Mouse (Mus musculus) midbrain, postnatal 0 days (tissue): Measurements from ENCODE around the gene Tmem102. TPM values are rescaled to one million over a fixed set of nuclear protein-coding genes. Genes with fewer than 3 reads are reported as not detected.

Source experiments
- ATAC-seq: fragments of 200-750 bp; cut with Nextera tagmentation; 2 replicates; pipeline ENCODE4 v1.8.0; 2017; ENCODE audit warnings: moderate number of reproducible peaks, mild to moderate bottlenecking, moderate TSS enrichment, moderate library complexity; ENCODE audit not compliant: low FRiP score
- DNase-seq: peaks from one replicate; pipeline ENCODE4 v3.0.0-alpha.2; 2015; ENCODE audit warnings: low spot score
- H3K27ac ChIP-seq: fragments of 300-500 bp; sonication (generic); 2 replicates; pipeline ENCODE4 v1.5.1; 2014; ENCODE audit warnings: low read depth, mild to moderate bottlenecking, low read length, mixed read lengths
- H3K27me3 ChIP-seq: fragments of 300-500 bp; sonication (generic); 2 replicates; pipeline ENCODE4 v1.6.1; 2014; ENCODE audit warnings: low read length, control low read depth, mixed read lengths; ENCODE audit not compliant: insufficient read depth
- H3K36me3 ChIP-seq: fragments of 300-500 bp; sonication (generic); 2 replicates; pipeline ENCODE4 v1.6.1; 2014; ENCODE audit warnings: low read length, control low read depth, mixed read lengths; ENCODE audit not compliant: insufficient read depth
- H3K4me1 ChIP-seq: fragments of 300-500 bp; sonication (generic); 2 replicates; pipeline ENCODE4 v1.6.1; 2014; ENCODE audit warnings: mild to moderate bottlenecking, control low read depth, antibody characterized with exemption, low read length, mixed read lengths; ENCODE audit not compliant: insufficient read depth
- H3K4me2 ChIP-seq: fragments of 300-500 bp; sonication (generic); 2 replicates; pipeline ENCODE4 v1.6.1; 2014; ENCODE audit warnings: low read depth, mild to moderate bottlenecking, low read length, mixed read lengths; ENCODE audit not compliant: poor library complexity, severe bottlenecking
- H3K4me3 ChIP-seq: fragments of 300-500 bp; sonication (generic); 2 replicates; pipeline ENCODE4 v1.5.1; 2014; ENCODE audit warnings: low read depth, mild to moderate bottlenecking, low read length, moderate library complexity
- H3K9ac ChIP-seq: fragments of 300-500 bp; sonication (generic); replicated peaks from 2 replicates; pipeline ENCODE4 v1.6.1; 2014; ENCODE audit warnings: mild to moderate bottlenecking, low read length, moderate library complexity, mixed read lengths; ENCODE audit not compliant: poor library complexity, severe bottlenecking
- H3K9me3 ChIP-seq: fragments of 300-500 bp; sonication (generic); 2 replicates; pipeline ENCODE4 v1.6.1; 2016; ENCODE audit warnings: low read length, control low read depth
- CTCF ChIP-seq: IDR thresholded peaks from 2 replicates; pipeline ENCODE4 v1.5.1; 2016; ENCODE audit warnings: antibody characterized with exemption, mild to moderate bottlenecking
- WGBS: fragments of 180-500 bp; shearing (Covaris S2); extraction: QIAGEN DNeasy Blood & Tissue Kit; methylation state at CpG from one replicate; pipeline ENCODE4 v1.1.7; 2014; 5-methylcytosine and 5-hydroxymethylcytosine counted together
- polyA plus RNA-seq: library from polyadenylated mRNA; unstranded; fragments of >200 nt; fragmentation: Nextera tagmentation; extraction: Ambion mirVana; gene quantifications from 2 replicates; pipeline ENCODE4 v1.2.1, GENCODE M21; 2015
- total RNA-seq: library from RNA; depleted of rRNA; stranded (reverse); fragments of >200 nt; gene quantifications from 2 replicates; pipeline ENCODE4 v1.2.3, GENCODE M21; 2014

Gene Tmem102
- total and polyA plus RNA-seq, 2 experiments from 2014 or later: 0.16 to 0.94 TPM

DNA sequence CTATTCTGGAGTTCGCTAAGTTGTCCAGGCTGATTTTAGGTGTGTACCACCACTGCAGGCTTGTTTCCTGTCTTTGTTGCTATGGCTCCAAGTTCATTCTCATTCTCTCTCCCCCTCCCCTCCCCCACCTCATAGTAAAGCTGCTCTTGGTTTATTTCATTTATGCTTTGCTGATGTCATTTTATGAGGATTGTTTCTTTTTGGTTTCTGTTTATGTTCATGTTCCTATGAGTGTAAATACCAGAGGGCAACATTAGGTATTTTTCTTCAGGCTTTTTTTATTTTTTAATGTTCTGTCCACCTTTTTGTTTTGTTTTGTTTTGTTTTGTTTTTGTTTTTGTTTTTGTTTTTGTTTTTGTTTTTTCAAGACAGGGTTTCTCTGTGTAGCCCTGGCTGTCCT, 43.6 kb downstream of the Tmem102 start, which contains the start of gene Slc35g3:
Gene Slc35g3, minus strand, starts transcription at position 101 of the 400 bp plus-strand sequence.
- WGBS: 63% methylated on average over 1 of the region's 1 CpGs
- Histone ChIP-seq H3K4me3 (no peak within 1 kb of the TSS), H3K4me1 (peaks cover 19% of the 10 kb centered on the region; the same call in 1 of the 2 replicates), H3K27me3 (no peaks in the 10 kb centered on the region), H3K4me2 (no peak within 1 kb of the TSS), H3K9me3 (no peaks in the 10 kb centered on the region), H3K36me3 (no peaks in the 10 kb centered on the region), H3K9ac (no peak within 1 kb of the TSS), H3K27ac (peak within 1 kb of the TSS; percentile 99; the same call in 1 of the 2 replicates)
- DNase-seq: no peak
- no peak for ATAC-seq
- TF ChIP-seq CTCF: no peak

DNA sequence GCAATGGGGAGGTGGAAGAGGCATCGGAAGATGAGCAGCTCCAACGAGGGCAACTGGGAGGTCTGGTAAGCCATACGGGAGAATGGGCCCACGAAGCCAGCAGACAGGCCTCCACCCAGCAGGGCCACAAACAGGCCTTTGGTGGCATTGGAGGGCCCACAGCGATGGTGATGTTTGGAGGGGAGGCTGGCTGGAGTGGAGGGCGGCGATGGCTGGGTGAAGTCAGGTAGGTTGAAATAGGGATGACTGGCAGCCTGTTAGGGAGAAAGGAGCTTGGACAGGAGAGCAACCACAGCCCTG, 44.6 kb downstream of the Tmem102 start:
- no peak overlapping the region for H3K9ac ChIP-seq
- H3K4me2 ChIP-seq: no peak overlapping the region
- DNase-seq: no peak
- peaks cover 16% of the 10 kb centered on the region; the same call in 1 of the 2 replicates for H3K4me1 ChIP-seq
- H3K36me3 ChIP-seq: no peaks in the 10 kb centered on the region
- no peaks in the 10 kb centered on the region for H3K27me3 ChIP-seq
- no peak for ATAC-seq
- 87% methylated on average over 7 of the region's 7 CpGs for WGBS
- no peaks in the 10 kb centered on the region for H3K9me3 ChIP-seq
- no peak for TF ChIP-seq CTCF
- H3K27ac ChIP-seq: peak overlapping the region; percentile 99; the same call in 1 of the 2 replicates
- no peak overlapping the region for H3K4me3 ChIP-seq

DNA sequence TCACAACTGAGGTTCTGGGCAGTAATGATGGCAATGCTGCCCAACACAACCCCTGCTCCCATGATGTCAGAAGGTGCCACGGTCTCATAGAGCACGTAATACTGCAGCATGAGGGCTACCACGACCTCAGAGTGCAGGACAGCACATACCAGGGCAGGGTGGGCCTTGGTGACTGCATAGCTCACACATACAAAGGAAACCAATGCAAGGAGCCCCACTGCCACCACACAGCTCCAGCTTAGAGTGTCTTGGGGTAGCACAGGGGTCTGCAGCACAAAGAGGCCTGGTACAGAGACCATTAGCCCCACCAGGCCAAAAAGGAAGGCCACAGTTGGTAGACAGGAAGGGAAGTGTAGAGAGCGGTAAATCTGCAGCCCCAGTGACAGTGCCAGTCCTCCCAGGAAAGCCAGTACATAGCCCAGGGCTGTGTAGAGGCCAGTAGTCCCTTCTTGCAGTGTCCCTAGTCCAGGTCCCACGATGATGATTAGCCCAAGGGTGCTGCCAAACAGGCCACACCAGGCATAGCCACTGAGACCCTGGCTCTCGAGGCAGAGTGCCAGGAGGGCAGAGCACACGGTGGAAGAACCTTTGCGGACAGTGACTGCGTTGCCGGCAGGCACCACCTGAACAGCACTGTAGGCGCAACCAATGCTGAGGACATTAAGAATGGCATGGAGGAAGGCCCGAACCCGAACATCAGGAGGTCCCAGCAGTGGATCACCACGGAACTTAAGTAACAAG, 45.1 kb downstream of the Tmem102 start:
- no peak for TF ChIP-seq CTCF
- DNase-seq: no peak
- 77% methylated on average over 14 of the region's 14 CpGs for WGBS
- ATAC-seq: no peak
- H3K4me3 ChIP-seq: no peak overlapping the region; the same call in 1 of the 2 replicates
- peak overlapping the region; percentile 87 for H3K9ac ChIP-seq
- no peaks in the 10 kb centered on the region for H3K36me3 ChIP-seq
- peak overlapping the region; percentile 99 for H3K27ac ChIP-seq
- H3K27me3 ChIP-seq: no peaks in the 10 kb centered on the region
- peak overlapping the region; percentile 76 for H3K4me2 ChIP-seq
- no peaks in the 10 kb centered on the region for H3K9me3 ChIP-seq
- H3K4me1 ChIP-seq: peaks cover 20% of the 10 kb centered on the region; the same call in 1 of the 2 replicates

DNA sequence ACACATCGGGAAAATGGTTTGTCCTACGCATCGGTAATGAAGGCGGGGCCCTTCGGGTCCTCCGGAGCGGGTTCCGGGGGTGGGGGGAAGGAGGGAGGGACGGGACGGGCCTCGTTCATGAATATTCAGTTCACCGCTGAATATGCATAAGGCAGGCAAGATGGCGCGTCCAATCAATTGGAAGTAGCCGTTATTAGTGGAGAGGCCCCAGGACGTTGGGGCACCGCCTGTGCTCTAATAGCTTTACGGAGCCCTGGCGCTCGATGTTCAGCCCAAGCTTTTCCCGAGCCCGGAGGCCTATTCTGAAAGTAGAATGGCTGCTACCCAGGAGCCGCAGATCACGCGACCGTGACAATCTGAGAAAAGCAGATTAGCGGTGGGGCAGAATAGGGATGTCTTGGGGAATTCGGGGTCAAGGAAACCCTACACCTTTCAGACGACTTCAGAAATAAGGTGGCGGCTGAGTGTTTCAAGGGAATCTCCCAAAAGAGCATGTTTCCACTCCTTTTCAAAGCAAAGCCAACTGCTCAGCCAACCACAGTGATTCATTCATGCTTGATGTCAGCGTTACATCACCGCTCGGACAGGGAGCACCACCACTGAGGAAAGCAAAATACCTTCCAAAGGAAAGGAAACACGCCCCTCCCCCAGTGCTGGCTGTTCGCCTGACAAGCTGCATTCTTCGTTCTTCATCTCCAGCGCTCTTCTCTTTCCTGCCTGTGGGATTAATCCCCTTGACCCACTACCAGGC, 46.3 kb downstream of the Tmem102 start:
- H3K9me3 ChIP-seq: no peaks in the 10 kb centered on the region
- H3K4me3 ChIP-seq: peak overlapping the region; percentile 48
- peak overlapping the region; percentile 76 for H3K4me2 ChIP-seq
- no peaks in the 10 kb centered on the region for H3K27me3 ChIP-seq
- peaks cover 24% of the 10 kb centered on the region; the same call in 1 of the 2 replicates for H3K4me1 ChIP-seq
- DNase-seq: peak; percentile 96
- TF ChIP-seq CTCF: no peak
- H3K36me3 ChIP-seq: no peaks in the 10 kb centered on the region
- H3K9ac ChIP-seq: peak overlapping the region; percentile 87
- WGBS: 0% methylated on average over 37 of the region's 37 CpGs
- H3K27ac ChIP-seq: peak overlapping the region; percentile 99
- ATAC-seq: peak; percentile 88

DNA sequence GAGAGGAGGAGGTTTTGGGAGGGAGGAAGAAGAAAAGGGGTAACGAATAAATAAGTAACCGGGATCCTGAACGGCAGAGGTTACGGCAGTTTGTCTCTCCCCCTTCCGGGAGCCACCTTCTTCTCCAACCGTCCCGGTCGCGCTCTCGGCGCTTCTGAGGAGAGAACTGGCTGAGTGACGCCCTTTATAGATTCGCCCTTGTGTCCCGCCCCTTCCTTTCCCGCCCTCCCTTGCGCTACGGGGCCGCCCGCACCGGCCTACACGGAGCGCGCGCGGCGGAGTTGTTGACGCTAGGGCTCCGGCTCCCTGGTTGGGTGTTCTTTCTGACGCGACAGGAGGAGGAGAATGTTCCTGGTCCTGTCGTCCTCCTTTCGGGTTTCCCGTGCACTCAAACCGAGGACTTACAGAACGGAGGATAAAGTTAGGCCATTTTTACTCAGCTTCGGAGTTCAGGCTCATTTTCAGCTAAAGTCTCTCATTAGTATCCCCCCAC, 46.9 kb downstream of the Tmem102 start, which contains the start of gene Polr2a:
Gene Polr2a, minus strand, starts transcription at position 160 of the 493 bp plus-strand sequence.
- ATAC-seq (peak; percentile 97), DNase-seq (peak; percentile 98)
- Histone ChIP-seq H3K9ac (peak within 1 kb of the TSS; percentile 87), H3K27me3 (no peaks in the 10 kb centered on the region), H3K27ac (peak within 1 kb of the TSS; percentile 99), H3K4me1 (peaks cover 24% of the 10 kb centered on the region; the same call in 1 of the 2 replicates), H3K9me3 (no peaks in the 10 kb centered on the region), H3K4me2 (peak within 1 kb of the TSS; percentile 76), H3K4me3 (peak within 1 kb of the TSS; percentile 48), H3K36me3 (no peaks in the 10 kb centered on the region)
- TF ChIP-seq CTCF: no peak
- WGBS: under 1% methylated on average over 31 of the region's 36 CpGs
